Mouse (Mus musculus) megakaryocyte, embryonic 14.5 days (primary cell): ENCODE measurements around the gene Trappc10.

Experiments
- FLI1 ChIP-seq: IDR thresholded peaks from 2 replicates; pipeline ENCODE4 v1.6.1; 2012; ENCODE audit warnings: low read length, inconsistent platforms, mixed read lengths
- GATA1 ChIP-seq: IDR thresholded peaks from 3 replicates; pipeline ENCODE4 v1.6.1; 2012; ENCODE audit warnings: mixed read lengths, low read length, inconsistent platforms, borderline replicate concordance

GRCm38 (mm10) chr10:78244438-78245224, at the start of gene Trappc10:
- TF ChIP-seq GATA1 (no peak), FLI1 (peak; percentile 58; the same call in 1 of the 2 replicates)
